Mouse (Mus musculus): ENCODE measurements around the gene Arhgef12. TPM values are rescaled to one million over a fixed set of nuclear protein-coding genes. Genes with fewer than 3 reads are reported as not detected.

Arhgef12 gene
- polyA plus RNA-seq, 1 experiment: not detected

DNA sequence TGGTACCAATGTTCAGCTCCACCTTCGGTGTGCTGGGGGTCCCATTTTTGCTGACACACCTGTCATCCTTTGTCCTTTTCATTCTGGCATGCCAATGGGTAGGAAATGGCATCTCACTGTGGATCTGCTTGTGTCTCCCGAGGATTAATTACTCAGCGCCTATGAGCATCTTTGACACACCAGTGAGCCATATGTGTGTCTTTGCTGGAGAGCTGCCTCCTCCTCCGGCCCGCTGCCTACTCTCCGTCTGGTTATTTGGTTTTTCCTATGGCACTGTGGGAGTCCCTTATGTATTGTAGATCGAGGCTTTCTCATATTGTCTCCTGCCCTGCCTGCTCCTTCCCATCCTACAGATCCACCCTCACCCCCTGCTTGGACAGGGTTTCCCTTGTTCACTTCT lies 189.1 kb downstream of the Arhgef12 start:
- no peak overlapping the region for H3K27ac ChIP-seq (ENCODE audit: insufficient read depth, low read depth, low read length)
- no peaks in the 10 kb centered on the region for H3K4me1 ChIP-seq (ENCODE audit: control insufficient read depth, insufficient read depth, low read length)
- WGBS: 86% methylated on average over 7 of the region's 7 CpGs
- no peak for TF ChIP-seq POLR2A (IDR thresholded peaks at IDR 0.05; ENCODE audit: insufficient read depth, low read depth, low read length)
- no peak overlapping the region for H3K4me3 ChIP-seq (ENCODE audit: insufficient read depth, low read depth, low read length)

Other genes starting within 250 kb of the Arhgef12 start
- gene Grik4, start 162.7 kb downstream of the Arhgef12 start, polyA plus RNA-seq (2012; ENCODE audit: insufficient read depth, insufficient read length, low replicate concordance, missing spikeins): not detected in 2 replicates
- not detected in 2 replicates for gene Tmem136, start 9.3 kb upstream of the Arhgef12 start, polyA plus RNA-seq (2012; ENCODE audit: insufficient read depth, insufficient read length, low replicate concordance, missing spikeins)
- gene Pou2f3, start 103.1 kb upstream of the Arhgef12 start, polyA plus RNA-seq (2012; ENCODE audit: insufficient read depth, insufficient read length, low replicate concordance, missing spikeins): not detected in 2 replicates
- not detected in 2 replicates for gene Oaf, start 132.7 kb upstream of the Arhgef12 start, polyA plus RNA-seq (2012; ENCODE audit: insufficient read depth, insufficient read length, low replicate concordance, missing spikeins)
- not detected in 2 replicates for gene Trim29, start 203.6 kb upstream of the Arhgef12 start, polyA plus RNA-seq (2012; ENCODE audit: insufficient read depth, insufficient read length, low replicate concordance, missing spikeins)